ENCODE assay signal across 9 mouse cellular contexts in genomic region chr13:114896751-114897386, GRCm38 (mm10). TPM values are rescaled to one million over a fixed set of nuclear protein-coding genes. Genes with fewer than 3 reads are reported as not detected.
DNase-seq lines count a peak whose midpoint lies in the region; ATAC-seq lines count a peak whose summit lies in the region.
"Had no signal": no experiment of that assay in that cellular context is flagged by ENCODE, and none has a peak within 500 bp of the region (broad histone marks: within the 10 kb centered on the region; RNA-seq: fewer than 3 reads in every experiment).

No protein-coding gene starts in this region.

- WGBS in embryonic facial prominence, embryonic 14.5 days = 65% methylated on average over 10 of the region's 10 CpGs
- 83% methylated on average over 10 of the region's 10 CpGs for WGBS in embryonic facial prominence, embryonic 10.5 days
- 59% methylated on average over 10 of the region's 10 CpGs for WGBS in kidney, embryonic 14.5 days

- no peak overlapping the region for H3K9ac ChIP-seq in embryonic facial prominence, embryonic 14.5 days (ENCODE audit: low read depth, low read length)
- no peak overlapping the region for H3K9ac ChIP-seq in kidney, embryonic 14.5 days (ENCODE audit: low read depth, low read length)
- H3K9ac ChIP-seq: liver, embryonic 14.5 days had no signal

- no peaks in the 10 kb centered on the region for H3K4me1 ChIP-seq in embryonic facial prominence, embryonic 14.5 days (ENCODE audit: control insufficient read depth, insufficient read depth, low read length)
- no peaks in the 10 kb centered on the region for H3K4me1 ChIP-seq in embryonic facial prominence, embryonic 10.5 days
- no peaks in the 10 kb centered on the region for H3K4me1 ChIP-seq in kidney, embryonic 14.5 days (ENCODE audit: control insufficient read depth, insufficient read depth, low read length)

- no peak overlapping the region for H3K27ac ChIP-seq in embryonic facial prominence, embryonic 14.5 days (replicated peaks; ENCODE audit: low read depth, low read length)
- H3K27ac ChIP-seq in embryonic facial prominence, embryonic 10.5 days (replicated peaks) = no peak overlapping the region
- H3K27ac ChIP-seq in kidney, embryonic 14.5 days (ENCODE audit: low read depth, low read length) = peak overlapping the region; percentile 55; the same call in 1 of the 2 replicates
- H3K27ac ChIP-seq: liver, embryonic 14.5 days had no signal

- H3K4me3 ChIP-seq in embryonic facial prominence, embryonic 14.5 days (ENCODE audit: low read depth, low read length) = no peak overlapping the region
- no peak overlapping the region for H3K4me3 ChIP-seq in embryonic facial prominence, embryonic 10.5 days
- no peak overlapping the region for H3K4me3 ChIP-seq in kidney, embryonic 14.5 days (ENCODE audit: low read length)

- DNase-seq in embryonic facial prominence, embryonic 14.5 days (ENCODE audit: low spot score) = peak; percentile 22
- DNase-seq in embryonic facial prominence, embryonic 10.5 days (ENCODE audit: low spot score) = no peak
- peak; percentile 76 to 85 for DNase-seq in heart, adult 18-20 months
- peak; percentile 51 for DNase-seq in mesoderm, embryonic 11.5 days (ENCODE audit: low read depth, low spot score)
- DNase-seq in B cell, adult 2 months = no peak
- no peak for DNase-seq in thymus, postnatal 36 days
- DNase-seq in spleen, postnatal 14 days (ENCODE audit: low spot score in 2 of 2) = no peak

- H3K36me3 ChIP-seq in embryonic facial prominence, embryonic 14.5 days (ENCODE audit: control insufficient read depth, insufficient read depth, low read length) = no peaks in the 10 kb centered on the region
- no peaks in the 10 kb centered on the region for H3K36me3 ChIP-seq in embryonic facial prominence, embryonic 10.5 days (replicated peaks)
- no peaks in the 10 kb centered on the region for H3K36me3 ChIP-seq in kidney, embryonic 14.5 days (ENCODE audit: control insufficient read depth, insufficient read depth, low read length)

- ATAC-seq in embryonic facial prominence, embryonic 14.5 days (ENCODE audit: low read depth) = no peak; the same call in 1 of the 2 replicates
- peak; percentile 64; the same call in 1 of the 2 replicates for ATAC-seq in kidney, embryonic 14.5 days (ENCODE audit: low FRiP score, low TSS enrichment)

- no peak overlapping the region for H3K4me2 ChIP-seq in embryonic facial prominence, embryonic 14.5 days (ENCODE audit: low read depth, low read length)
- H3K4me2 ChIP-seq in kidney, embryonic 14.5 days (replicated peaks; ENCODE audit: low read depth, low read length) = no peak overlapping the region

- no peaks in the 10 kb centered on the region for H3K9me3 ChIP-seq in embryonic facial prominence, embryonic 14.5 days (ENCODE audit: control insufficient read depth, low read length)
- no peaks in the 10 kb centered on the region for H3K9me3 ChIP-seq in embryonic facial prominence, embryonic 10.5 days
- H3K9me3 ChIP-seq in kidney, embryonic 14.5 days (ENCODE audit: control insufficient read depth, low read length) = no peaks in the 10 kb centered on the region

- no peaks in the 10 kb centered on the region for H3K27me3 ChIP-seq in embryonic facial prominence, embryonic 14.5 days (replicated peaks; ENCODE audit: control insufficient read depth, insufficient read depth, low read length)
- H3K27me3 ChIP-seq in embryonic facial prominence, embryonic 10.5 days (replicated peaks; ENCODE audit: low read depth, poor library complexity, severe bottlenecking) = no peaks in the 10 kb centered on the region
- no peaks in the 10 kb centered on the region for H3K27me3 ChIP-seq in kidney, embryonic 14.5 days (ENCODE audit: control insufficient read depth, insufficient read depth, low read length)

RNA-seq across cellular contexts. Expression of gene Itga2, which starts 35.0 kb away (rescaled TPM):
- 3.4 and 5.0 TPM in 2 replicates for polyA plus RNA-seq in embryonic facial prominence, embryonic 14.5 days (2014; fragmentation: Nextera tagmentation; extraction: Ambion mirVana)
- 0.88 and 1.2 TPM in 2 replicates for polyA plus RNA-seq in embryonic facial prominence, embryonic 10.5 days (2016; fragmentation: Nextera tagmentation; extraction: Ambion mirVana)
- 1 to 10 TPM in 1 of 2 experiments, under 1 TPM in 1; 0.52 to 1.5 TPM for total RNA-seq in heart, adult 18-20 months (2021)
- polyA plus RNA-seq in kidney, embryonic 14.5 days (2014; fragmentation: Nextera tagmentation; extraction: Ambion mirVana) = 2.4 and 3.7 TPM in 2 replicates

Comparison
In these comparisons a context has a peak if more than half of its experiments do, and no peak if none do; other contexts are left out.
1. DNase-seq: peak in embryonic facial prominence, embryonic 14.5 days (single experiment), heart, adult 18-20 months (2 of 2) and mesoderm, embryonic 11.5 days (single experiment); none in embryonic facial prominence, embryonic 10.5 days (single experiment), B cell, adult 2 months (0 of 2), thymus, postnatal 36 days (0 of 2) and spleen, postnatal 14 days (0 of 2).